Mouse (Mus musculus) c-Kit-positive CD71-negative TER-119-negative erythroid progenitor cells, embryonic 14.5 days (primary cell): Measurements from ENCODE around the gene Aldh1l1.
A peak's percentile ranks its signal among the peaks of the same experiment; 100 is the strongest.

Experiments
- DNase-seq: peaks from one replicate; pipeline ENCODE4 v3.0.0-alpha.2; 2013; ENCODE audit warnings: low read depth

The Aldh1l1 gene

GRCm38 (mm10) chr6:90550161-90550912 is 64.1 kb downstream of the Aldh1l1 start:
- no peak for DNase-seq

- no peak for DNase-seq
These were observed 65.0 kb downstream of the Aldh1l1 start for GRCm38 (mm10) chr6:90551251-90551650.

DNA sequence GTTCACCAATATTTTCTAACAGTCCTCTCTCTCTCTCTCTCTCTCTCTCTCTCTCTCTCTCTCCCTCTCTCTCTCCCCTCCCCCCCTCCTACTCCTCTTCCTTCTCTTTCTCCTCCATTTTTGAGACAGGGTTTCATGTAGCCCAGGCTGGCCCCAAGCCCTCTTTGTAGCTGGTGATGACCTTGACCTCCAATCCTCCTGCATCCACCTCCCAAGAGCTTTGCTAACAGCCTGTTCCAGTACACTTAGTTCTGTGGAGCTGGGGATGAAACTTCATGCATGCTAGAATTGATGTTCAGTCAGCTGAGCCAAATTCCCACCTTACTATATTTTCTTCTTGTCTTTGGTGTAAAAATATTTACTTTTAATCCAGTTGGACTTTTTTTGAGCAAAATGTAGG is 67.0 kb downstream of the Aldh1l1 start:
- no peak for DNase-seq

GRCm38 (mm10) chr6:90553682-90554081 is 67.5 kb downstream of the Aldh1l1 start:
- DNase-seq: no peak

GRCm38 (mm10) chr6:90556534-90557058 is 70.4 kb downstream of the Aldh1l1 start:
- DNase-seq: no peak

GRCm38 (mm10) chr6:90557077-90557476 is 70.8 kb downstream of the Aldh1l1 start:
- DNase-seq: no peak

GRCm38 (mm10) chr6:90557829-90558693 is 71.8 kb downstream of the Aldh1l1 start:
- DNase-seq: no peak

- no peak for DNase-seq
These were observed 74.3 kb downstream of the Aldh1l1 start for GRCm38 (mm10) chr6:90560390-90561058.

- DNase-seq: no peak
These were observed 75.1 kb downstream of the Aldh1l1 start for GRCm38 (mm10) chr6:90561234-90561781.

- no peak for DNase-seq
These were observed 78.0 kb downstream of the Aldh1l1 start for GRCm38 (mm10) chr6:90564240-90564639.

DNA sequence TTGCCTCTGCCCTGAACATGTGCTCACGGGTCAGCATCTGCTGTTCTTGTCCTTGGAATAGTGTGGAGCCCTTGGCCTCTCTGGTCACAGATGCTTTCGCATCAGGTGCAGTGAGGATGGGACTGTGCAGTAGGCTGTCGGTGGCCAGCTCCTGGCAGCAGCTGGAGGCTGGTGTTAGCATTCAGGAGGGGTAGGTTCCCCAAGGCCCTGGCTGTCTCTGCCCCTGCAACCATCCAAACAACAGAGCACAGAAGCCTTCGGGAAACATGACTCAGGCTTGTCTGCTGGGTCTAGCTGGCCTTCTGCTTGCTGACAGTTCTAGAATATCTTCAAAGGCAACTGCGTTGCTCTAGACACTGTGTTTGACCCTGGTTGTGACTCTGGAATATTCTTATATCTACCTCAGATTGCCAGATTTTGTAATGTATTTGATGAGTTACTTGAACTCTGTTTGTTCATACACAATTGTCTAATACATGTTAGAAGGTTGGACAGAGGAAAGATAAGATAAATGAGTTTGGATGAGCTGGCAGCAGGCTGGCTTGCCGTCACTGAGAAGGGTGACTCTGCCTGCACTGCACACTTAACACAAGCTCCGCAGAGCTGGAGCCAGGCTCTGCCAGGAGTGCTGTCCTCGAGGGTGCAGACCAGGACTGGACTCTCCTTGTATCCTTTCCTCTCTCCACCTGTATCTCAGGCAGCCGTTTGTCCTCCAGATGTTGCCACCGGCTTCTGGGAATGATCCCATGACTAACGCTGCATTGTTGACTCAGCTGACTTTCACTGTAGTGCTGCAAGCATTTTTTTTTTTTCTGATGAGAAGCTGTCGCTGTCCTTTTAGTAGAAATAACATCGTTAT is 79.4 kb downstream of the Aldh1l1 start:
- no peak for DNase-seq

DNA sequence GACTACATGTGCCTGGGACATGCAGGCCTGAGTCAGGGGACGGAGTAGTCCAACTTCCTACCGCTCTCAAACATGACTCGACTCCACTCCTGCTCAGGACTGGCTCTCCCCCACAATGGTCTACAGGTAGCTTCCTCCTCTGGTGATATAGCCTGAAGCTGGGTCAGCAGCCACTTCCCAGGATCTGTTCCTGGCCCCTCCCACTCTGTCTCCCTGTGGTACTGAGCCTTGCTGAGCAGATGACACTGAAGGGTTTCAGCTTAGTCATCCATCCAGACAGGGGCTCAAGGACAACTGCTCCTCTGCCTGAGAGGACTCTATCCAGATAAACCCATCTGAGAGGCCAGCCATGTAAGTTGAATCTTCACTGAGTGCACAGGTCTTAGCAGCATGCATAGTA is 81.3 kb downstream of the Aldh1l1 start:
- no peak for DNase-seq

DNA sequence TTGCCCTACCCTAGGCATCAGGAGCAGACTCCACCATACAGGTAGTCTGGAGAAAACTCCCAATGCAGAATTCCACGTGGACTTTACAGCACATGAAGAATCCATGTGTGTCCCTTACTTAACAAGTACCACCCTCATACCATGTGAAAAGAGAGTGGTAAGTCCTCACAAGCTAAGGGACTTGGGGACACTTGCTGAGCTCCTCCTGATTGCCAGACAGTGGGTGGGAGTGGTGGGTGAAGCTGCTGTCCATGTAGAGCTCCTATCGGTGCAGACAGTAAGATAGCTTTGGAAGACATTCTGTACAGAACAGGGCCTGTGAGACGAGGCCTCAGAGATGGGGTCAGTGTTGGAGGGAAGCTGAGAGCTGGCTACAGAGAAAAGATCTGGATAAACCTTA is 81.7 kb downstream of the Aldh1l1 start:
- DNase-seq: no peak

- DNase-seq: no peak
These were observed 82.5 kb downstream of the Aldh1l1 start for GRCm38 (mm10) chr6:90568721-90569120.

DNA sequence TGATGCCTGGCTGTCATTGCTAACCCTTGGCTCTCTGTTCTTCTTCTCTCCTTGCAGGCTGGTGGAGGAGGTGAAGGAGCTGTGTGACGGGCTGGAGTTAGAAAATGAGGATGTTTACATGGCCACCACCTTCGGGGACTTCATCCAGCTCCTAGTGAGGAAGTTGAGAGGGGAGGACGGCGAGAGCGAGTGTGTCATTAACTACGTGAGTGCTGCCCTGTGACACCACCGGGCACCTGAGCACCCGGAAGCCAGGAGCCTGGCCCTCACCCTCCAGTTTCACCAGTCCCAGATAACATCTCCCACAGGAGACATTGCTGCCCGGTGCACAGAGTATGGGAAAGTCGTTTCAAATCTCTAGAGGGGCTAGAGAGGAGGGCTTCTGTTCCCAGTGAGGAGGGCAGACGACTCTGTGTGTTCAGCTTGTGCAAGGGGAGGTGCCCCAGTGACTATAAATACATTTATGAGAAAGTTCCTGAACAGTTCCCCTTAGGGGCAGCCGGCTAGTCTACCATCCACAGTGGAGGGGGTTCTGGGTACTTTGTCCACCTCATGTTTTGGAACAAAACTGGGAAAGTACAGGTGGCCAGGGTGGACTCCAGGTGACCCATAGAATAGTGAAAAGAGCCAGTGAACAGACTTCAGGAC is 83.6 kb downstream of the Aldh1l1 start:
- DNase-seq: no peak

- no peak for DNase-seq
These were observed 84.2 kb downstream of the Aldh1l1 start for GRCm38 (mm10) chr6:90570392-90570791.

GRCm38 (mm10) chr6:90575261-90575715 is 89.1 kb downstream of the Aldh1l1 start:
- DNase-seq: peak; percentile 56

GRCm38 (mm10) chr6:90578174-90578573 is 91.9 kb downstream of the Aldh1l1 start:
- no peak for DNase-seq

DNA sequence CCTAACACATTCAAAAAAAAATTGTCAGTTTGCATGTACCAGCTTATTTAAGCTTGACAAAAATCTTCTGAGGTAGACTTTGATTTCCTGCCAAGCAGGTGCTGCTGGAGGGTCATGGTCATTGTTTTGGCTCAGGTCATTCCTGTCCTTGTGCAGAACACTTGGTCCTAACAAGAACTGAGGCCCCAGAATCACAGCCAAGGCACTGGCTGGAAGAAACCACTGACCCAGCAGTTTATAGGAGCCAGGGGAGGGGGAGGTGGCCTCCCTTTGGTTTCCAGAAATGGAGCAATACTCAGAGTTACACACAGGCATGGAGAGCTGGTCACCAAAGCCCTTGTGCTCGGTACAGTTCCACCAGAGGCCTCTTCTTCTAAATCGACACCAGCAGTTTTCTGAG is 96.1 kb downstream of the Aldh1l1 start:
- no peak for DNase-seq

- DNase-seq: no peak
These were observed 101.9 kb downstream of the Aldh1l1 start for GRCm38 (mm10) chr6:90588113-90588512.

GRCm38 (mm10) chr6:90590707-90591106 is 104.5 kb downstream of the Aldh1l1 start:
- no peak for DNase-seq
